Mouse (Mus musculus): ENCODE data around the gene Cwc25.

GRCm38 (mm10) chr11:97738703-97739102 is 27.7 kb downstream of the Cwc25 start:
- TF ChIP-seq CTCF (IDR thresholded peaks at IDR 0.05; ENCODE audit: control insufficient read depth, insufficient read depth, insufficient replicate concordance, low read depth, low read length), result peak; percentile 37; the same call in 1 of the 2 replicates
- TF ChIP-seq POLR2A (IDR thresholded peaks at IDR 0.05; ENCODE audit: control insufficient read depth, low read depth, low read length), result no peak

All from testis, adult 2 months (tissue).